Mouse (Mus musculus) bone marrow, adult 2 months (tissue): ENCODE measurements at regions not wholly inside any gene's neighbourhood (a gene's known extent, or its start where the extent isn't known, plus 50 kb on each side); places are given as distances from the start of the nearest gene placed in this dataset.

Experiments used
- CTCF ChIP-seq: fragments of 200-500 bp; IDR thresholded peaks from 2 replicates; pipeline ENCODE4 v1.5.1; 2011; ENCODE audit warnings: low read length, control low read depth; ENCODE audit not compliant: control insufficient read depth, insufficient read depth
- POLR2A ChIP-seq: fragments of 200-500 bp; IDR thresholded peaks from 2 replicates; pipeline ENCODE4 v1.6.1; 2011; ENCODE audit warnings: low read depth, mild to moderate bottlenecking, control low read depth, low read length, borderline replicate concordance; ENCODE audit not compliant: control insufficient read depth

- TF ChIP-seq CTCF (no peak), POLR2A (no peak)
These were observed 518.2 kb upstream of the Nr5a2 start for GRCm38 (mm10) chr1:137478459-137478858.
